Mouse (Mus musculus) neural tube, embryonic 13.5 days (tissue): ENCODE measurements at regions not wholly inside any gene's neighbourhood (a gene's known extent, or its start where the extent isn't known, plus 50 kb on each side); places are given as distances from the start of the nearest gene placed in this dataset.
A peak's percentile ranks its signal among the peaks of the same experiment; 100 is the strongest.

Experiments used
- ATAC-seq: fragments of 200-750 bp; cut with Nextera tagmentation; 2 replicates; pipeline ENCODE4 v1.8.0; 2017; ENCODE audit warnings: low read depth, mild to moderate bottlenecking, moderate TSS enrichment, moderate library complexity
- H3K27ac ChIP-seq: fragments of 300-500 bp; sonication (generic); replicated peaks from 2 replicates; pipeline ENCODE4 v1.5.1; 2015; ENCODE audit warnings: moderate library complexity, mild to moderate bottlenecking, inconsistent platforms
- H3K27me3 ChIP-seq: fragments of 300-500 bp; sonication (generic); 2 replicates; pipeline ENCODE4 v1.6.1; 2015; ENCODE audit warnings: mild to moderate bottlenecking, inconsistent platforms
- H3K36me3 ChIP-seq: fragments of 300-500 bp; sonication (generic); 2 replicates; pipeline ENCODE4 v1.6.1; 2015; ENCODE audit warnings: mild to moderate bottlenecking, inconsistent platforms
- H3K4me1 ChIP-seq: fragments of 300-500 bp; sonication (generic); replicated peaks from 2 replicates; pipeline ENCODE4 v1.6.1; 2015; ENCODE audit warnings: inconsistent platforms
- H3K4me2 ChIP-seq: fragments of 300-500 bp; sonication (generic); 2 replicates; pipeline ENCODE4 v1.6.1; 2015; ENCODE audit warnings: inconsistent platforms, mild to moderate bottlenecking, moderate library complexity
- H3K4me3 ChIP-seq: fragments of 300-500 bp; sonication (generic); 2 replicates; pipeline ENCODE4 v1.5.1; 2015; ENCODE audit warnings: mild to moderate bottlenecking, inconsistent platforms
- H3K9ac ChIP-seq: fragments of 300-500 bp; sonication (generic); 2 replicates; pipeline ENCODE4 v1.6.1; 2015; ENCODE audit warnings: moderate library complexity, mild to moderate bottlenecking, inconsistent platforms
- H3K9me3 ChIP-seq: fragments of 300-500 bp; sonication (generic); 2 replicates; pipeline ENCODE4 v1.6.1; 2016; ENCODE audit warnings: inconsistent platforms
- WGBS: fragments of 180-500 bp; shearing (Covaris S2); methylation state at CpG from one replicate; pipeline ENCODE4 v1.1.7; 2015; 5-methylcytosine and 5-hydroxymethylcytosine counted together

- H3K9me3 ChIP-seq, result peaks cover 8% of the 10 kb centered on the region
- H3K4me3 ChIP-seq, result no peak overlapping the region
- peaks cover 48% of the 10 kb centered on the region for H3K27me3 ChIP-seq
- 76% methylated on average over 14 of the region's 14 CpGs for WGBS
- no peaks in the 10 kb centered on the region for H3K36me3 ChIP-seq
- H3K4me1 ChIP-seq, result 0 out of 2 replicates have a peak, but pooled peaks cover 2% of the 10 kb centered on the region
- ATAC-seq, result peak; percentile 80
- H3K9ac ChIP-seq, result no peak overlapping the region
- H3K4me2 ChIP-seq, result no peak overlapping the region
- H3K27ac ChIP-seq, result no peak overlapping the region
These were observed 340.0 kb downstream of the Cog6 start for GRCm38 (mm10) chr3:52676886-52677670.

DNA sequence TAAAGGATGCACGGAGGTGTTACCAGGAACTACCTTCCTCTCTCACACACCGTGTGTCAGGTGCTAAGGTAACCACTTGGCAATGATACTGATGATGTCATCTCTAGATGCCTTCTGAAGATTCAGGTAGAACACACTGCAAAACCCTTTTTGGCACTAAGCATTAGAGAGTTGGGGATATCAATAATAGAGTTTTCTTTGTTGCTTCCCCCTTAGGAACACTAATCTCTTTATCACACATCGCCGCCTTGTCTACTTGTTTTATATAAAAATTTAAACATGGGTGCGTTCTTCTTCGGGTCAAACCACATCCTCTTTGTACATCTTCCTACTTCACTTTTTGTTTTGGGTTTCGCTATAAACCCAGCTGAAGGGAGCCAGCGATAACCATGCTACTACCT is 346.4 kb downstream of the Cog6 start:
- no peak for ATAC-seq
- WGBS, result 92% methylated on average over 8 of the region's 8 CpGs
- H3K4me3 ChIP-seq, result no peak overlapping the region
- peaks cover 9% of the 10 kb centered on the region; the same call in 1 of the 2 replicates for H3K4me1 ChIP-seq
- H3K4me2 ChIP-seq, result no peak overlapping the region
- no peaks in the 10 kb centered on the region for H3K9me3 ChIP-seq
- no peak overlapping the region for H3K27ac ChIP-seq
- no peak overlapping the region for H3K9ac ChIP-seq
- peaks cover 37% of the 10 kb centered on the region for H3K27me3 ChIP-seq
- no peaks in the 10 kb centered on the region for H3K36me3 ChIP-seq

GRCm38 (mm10) chr3:52663161-52663602 is 353.9 kb downstream of the Cog6 start:
- H3K4me1 ChIP-seq, result peaks cover 15% of the 10 kb centered on the region; the same call in 1 of the 2 replicates
- H3K9ac ChIP-seq, result no peak overlapping the region
- H3K4me3 ChIP-seq, result no peak overlapping the region
- peak; percentile 56; the same call in 1 of the 2 replicates for ATAC-seq
- no peak overlapping the region for H3K4me2 ChIP-seq
- no peaks in the 10 kb centered on the region for H3K9me3 ChIP-seq
- H3K27me3 ChIP-seq, result no peaks in the 10 kb centered on the region
- WGBS, result 41% methylated on average over 5 of the region's 5 CpGs
- no peaks in the 10 kb centered on the region for H3K36me3 ChIP-seq
- 0 out of 2 replicates have a peak overlapping the region, but pooled peaks have one; percentile 39 for H3K27ac ChIP-seq

DNA sequence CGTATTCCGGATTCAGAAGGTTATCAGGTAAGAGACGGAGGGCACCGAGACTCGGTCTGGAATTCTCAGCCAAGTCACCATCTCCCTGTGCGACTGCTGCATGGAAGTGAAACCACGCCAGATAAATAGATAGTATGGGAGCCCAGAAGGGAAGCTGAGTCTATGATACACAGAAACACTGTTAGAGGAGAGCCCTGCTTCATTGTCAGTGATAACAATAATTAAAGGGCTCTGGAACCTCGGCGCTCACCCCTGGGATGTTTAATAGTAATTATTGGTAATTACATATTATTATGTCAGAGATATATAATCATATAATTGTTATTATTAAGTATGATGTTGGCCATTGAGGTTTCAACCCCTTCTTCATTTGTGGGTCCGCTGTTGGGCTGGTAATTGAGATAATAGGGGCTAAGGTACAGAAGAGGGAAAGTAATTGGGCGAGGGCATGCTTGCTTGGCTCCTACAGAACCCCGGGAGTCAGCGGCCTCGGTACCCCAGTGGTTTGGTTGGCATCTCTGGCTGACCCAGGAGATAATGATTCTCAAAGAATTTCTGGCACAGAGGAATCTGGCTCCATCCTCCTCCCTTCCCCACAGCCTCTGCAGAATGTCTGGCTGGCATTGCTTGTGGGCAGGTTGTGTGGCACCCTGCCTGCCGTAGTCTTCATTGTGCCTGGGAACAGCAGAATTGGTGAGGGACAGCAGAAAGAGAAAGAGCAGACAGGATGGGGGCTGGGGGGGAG is 354.7 kb downstream of the Cog6 start:
- H3K27me3 ChIP-seq, result no peaks in the 10 kb centered on the region
- H3K36me3 ChIP-seq, result no peaks in the 10 kb centered on the region
- no peak overlapping the region for H3K27ac ChIP-seq
- no peak overlapping the region for H3K4me3 ChIP-seq
- no peak for ATAC-seq
- peaks cover 11% of the 10 kb centered on the region; the same call in 1 of the 2 replicates for H3K4me1 ChIP-seq
- no peaks in the 10 kb centered on the region for H3K9me3 ChIP-seq
- no peak overlapping the region for H3K4me2 ChIP-seq
- 88% methylated on average over 15 of the region's 15 CpGs for WGBS
- no peak overlapping the region for H3K9ac ChIP-seq

DNA sequence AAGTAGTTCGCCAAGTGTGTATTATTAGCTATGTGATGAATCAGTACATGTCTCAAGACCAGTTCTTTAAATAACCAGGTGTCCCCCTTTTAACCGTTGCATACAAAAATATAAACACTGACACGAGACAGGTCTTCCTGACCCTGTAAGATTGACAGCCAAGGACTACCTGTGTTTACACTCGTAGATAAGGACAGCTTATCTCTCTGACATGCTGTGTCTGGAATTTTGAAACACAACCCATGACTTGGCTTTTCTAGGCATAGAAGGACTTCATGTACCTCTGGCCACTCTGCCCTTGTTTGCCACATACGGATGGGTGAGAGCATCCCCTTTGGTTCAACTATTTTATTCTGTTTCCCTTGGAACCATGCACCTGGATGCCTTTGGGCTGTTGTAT is 364.0 kb downstream of the Cog6 start:
- Histone ChIP-seq H3K9ac (no peak overlapping the region), H3K36me3 (no peaks in the 10 kb centered on the region), H3K4me2 (no peak overlapping the region), H3K27me3 (no peaks in the 10 kb centered on the region), H3K4me3 (no peak overlapping the region), H3K9me3 (no peaks in the 10 kb centered on the region), H3K4me1 (peaks cover 6% of the 10 kb centered on the region; the same call in 1 of the 2 replicates), H3K27ac (no peak overlapping the region)
- 86% methylated on average over 5 of the region's 5 CpGs for WGBS
- no peak for ATAC-seq

DNA sequence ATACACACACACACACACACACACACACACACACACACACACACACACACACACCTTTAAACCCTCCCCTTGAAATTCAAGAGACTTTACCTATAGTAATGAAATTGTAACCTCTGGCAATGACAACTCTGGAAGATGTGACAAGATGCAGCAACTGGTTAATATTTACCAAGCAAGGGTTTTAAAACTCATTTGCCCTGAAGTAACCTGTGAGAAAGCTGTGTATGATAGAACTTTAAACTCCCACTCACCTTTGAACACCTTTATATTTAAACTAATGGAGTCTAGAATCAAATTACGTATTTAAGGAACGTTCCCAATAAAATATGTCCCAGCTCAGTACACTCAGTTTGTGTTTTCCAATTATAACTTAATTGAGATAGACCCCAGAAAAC is 364.6 kb downstream of the Cog6 start:
- no peaks in the 10 kb centered on the region for H3K27me3 ChIP-seq
- H3K27ac ChIP-seq, result no peak overlapping the region
- no peak overlapping the region for H3K4me3 ChIP-seq
- H3K9me3 ChIP-seq, result no peaks in the 10 kb centered on the region
- H3K9ac ChIP-seq, result no peak overlapping the region
- H3K4me1 ChIP-seq, result peaks cover 6% of the 10 kb centered on the region; the same call in 1 of the 2 replicates
- WGBS, result 90% methylated on average over 2 of the region's 2 CpGs
- no peak overlapping the region for H3K4me2 ChIP-seq
- ATAC-seq, result no peak
- H3K36me3 ChIP-seq, result no peaks in the 10 kb centered on the region

GRCm38 (mm10) chr3:52651862-52652475 is 365.1 kb downstream of the Cog6 start:
- 83% methylated on average over 7 of the region's 7 CpGs for WGBS
- no peaks in the 10 kb centered on the region for H3K36me3 ChIP-seq
- H3K27me3 ChIP-seq, result peaks cover 1% of the 10 kb centered on the region; the same call in 1 of the 2 replicates
- H3K4me3 ChIP-seq, result no peak overlapping the region
- ATAC-seq, result no peak
- no peak overlapping the region for H3K27ac ChIP-seq
- no peaks in the 10 kb centered on the region for H3K9me3 ChIP-seq
- no peak overlapping the region for H3K9ac ChIP-seq
- peaks cover 10% of the 10 kb centered on the region; the same call in 1 of the 2 replicates for H3K4me1 ChIP-seq
- no peak overlapping the region for H3K4me2 ChIP-seq

- Histone ChIP-seq H3K4me2 (no peak overlapping the region), H3K27ac (no peak overlapping the region), H3K4me3 (no peak overlapping the region), H3K4me1 (peaks cover 12% of the 10 kb centered on the region), H3K9ac (no peak overlapping the region), H3K9me3 (no peaks in the 10 kb centered on the region), H3K27me3 (peaks cover 7% of the 10 kb centered on the region; the same call in 1 of the 2 replicates), H3K36me3 (no peaks in the 10 kb centered on the region)
- 88% methylated on average over 3 of the region's 3 CpGs for WGBS
- ATAC-seq, result no peak
These were observed 367.0 kb downstream of the Cog6 start for GRCm38 (mm10) chr3:52650071-52650470.

GRCm38 (mm10) chr3:52648836-52649500 is 368.1 kb downstream of the Cog6 start:
- Histone ChIP-seq H3K9me3 (no peaks in the 10 kb centered on the region), H3K4me1 (peaks cover 18% of the 10 kb centered on the region), H3K27ac (no peak overlapping the region), H3K27me3 (peaks cover 7% of the 10 kb centered on the region; the same call in 1 of the 2 replicates), H3K4me2 (no peak overlapping the region), H3K36me3 (no peaks in the 10 kb centered on the region), H3K9ac (no peak overlapping the region), H3K4me3 (no peak overlapping the region)
- WGBS, result 83% methylated on average over 4 of the region's 4 CpGs
- ATAC-seq, result no peak

DNA sequence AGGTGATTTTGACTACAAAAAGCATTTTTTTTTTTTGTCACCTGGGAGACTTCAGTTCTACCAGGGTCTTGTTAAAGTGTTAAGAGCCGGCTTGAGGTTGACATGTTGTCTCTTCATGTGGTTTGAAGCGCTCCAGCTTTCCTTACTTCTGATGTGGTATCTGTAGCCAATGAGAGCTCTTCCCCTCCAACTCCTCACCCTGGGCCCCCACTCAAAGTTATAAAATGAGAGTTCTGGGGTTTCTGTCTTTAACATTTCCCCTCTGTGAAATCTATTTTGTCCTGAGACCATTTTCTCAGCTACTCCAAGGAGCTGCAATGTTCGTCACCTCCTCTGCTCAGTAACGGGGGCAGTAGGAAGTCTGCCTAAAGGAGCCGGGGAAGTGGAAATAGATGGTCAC is 369.1 kb downstream of the Cog6 start:
- ATAC-seq, result no peak
- H3K9ac ChIP-seq, result no peak overlapping the region
- H3K4me3 ChIP-seq, result no peak overlapping the region
- H3K27me3 ChIP-seq, result peaks cover 7% of the 10 kb centered on the region; the same call in 1 of the 2 replicates
- H3K4me2 ChIP-seq, result no peak overlapping the region
- WGBS, result 96% methylated on average over 5 of the region's 5 CpGs
- H3K9me3 ChIP-seq, result no peaks in the 10 kb centered on the region
- no peaks in the 10 kb centered on the region for H3K36me3 ChIP-seq
- H3K4me1 ChIP-seq, result peaks cover 28% of the 10 kb centered on the region
- H3K27ac ChIP-seq, result no peak overlapping the region

DNA sequence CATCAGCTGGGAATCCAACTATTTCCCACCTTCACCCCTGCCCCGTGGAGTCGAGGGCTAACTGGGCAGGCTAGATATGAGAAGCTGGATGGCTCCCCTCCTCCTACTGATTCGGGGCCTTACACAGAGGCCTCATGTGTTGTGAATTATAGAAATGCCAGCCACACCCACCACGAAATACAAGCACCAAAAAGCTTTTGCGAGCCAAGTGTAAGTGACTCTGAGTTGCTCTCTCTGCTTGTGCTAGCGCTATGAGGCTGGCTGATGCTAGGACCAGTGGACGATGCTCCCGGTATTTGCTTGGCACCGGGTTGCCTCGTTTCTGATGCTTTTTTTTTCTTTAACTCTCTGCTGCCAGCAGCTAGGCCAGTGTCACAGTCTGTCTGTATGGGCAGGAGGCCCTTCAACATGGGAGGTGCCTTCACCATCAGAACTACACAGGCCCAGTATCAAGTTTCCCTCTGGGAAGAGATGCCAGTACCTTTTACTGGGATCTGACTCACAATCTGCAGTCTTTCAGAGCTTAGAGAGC is 369.8 kb downstream of the Cog6 start:
- Histone ChIP-seq H3K4me2 (no peak overlapping the region), H3K4me1 (peaks cover 29% of the 10 kb centered on the region), H3K27ac (no peak overlapping the region), H3K9me3 (no peaks in the 10 kb centered on the region), H3K9ac (no peak overlapping the region), H3K27me3 (peaks cover 7% of the 10 kb centered on the region; the same call in 1 of the 2 replicates), H3K36me3 (no peaks in the 10 kb centered on the region), H3K4me3 (no peak overlapping the region)
- no peak for ATAC-seq
- 83% methylated on average over 10 of the region's 10 CpGs for WGBS
